Mouse (Mus musculus) cerebellum, postnatal 36 days (tissue): ENCODE results near the gene Cyp4f40.
"Not testable (repeated sequence)": the region's sequence is repeated elsewhere in the genome, so short reads cannot be mapped to it uniquely, and the experiment has no call there.

Experiments
- DNase-seq, 2 experiments: peaks; one replicate each; pipeline ENCODE4 v3.0.0; 2021 to 2022; ENCODE audit warnings: mixed read lengths in 2 of 2

Cyp4f40 gene

DNA sequence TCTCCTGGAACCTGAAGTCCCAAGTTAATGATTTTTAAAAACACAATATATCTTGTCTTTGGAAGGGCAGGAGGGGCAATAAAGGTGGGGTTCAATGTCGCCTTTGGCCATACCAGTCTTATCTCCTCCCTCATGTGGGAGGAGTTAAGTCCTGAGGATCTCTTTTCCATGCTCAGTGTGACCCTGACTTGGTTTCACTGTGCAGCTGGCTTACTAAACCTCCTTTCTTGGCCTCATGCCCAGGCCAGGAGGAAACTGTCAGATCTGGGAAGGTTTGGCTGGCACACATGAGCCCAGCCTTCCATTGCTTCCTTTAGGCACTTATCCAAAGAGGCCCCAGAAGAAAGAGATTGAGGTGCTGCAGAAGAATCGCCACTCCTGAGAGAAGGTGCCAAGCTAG lies at the start of gene Cyp4f40:
Cyp4f40 (plus strand) TSS at position 189 of the 400 bp plus-strand sequence.
- peak; percentile 6 for DNase-seq

DNA sequence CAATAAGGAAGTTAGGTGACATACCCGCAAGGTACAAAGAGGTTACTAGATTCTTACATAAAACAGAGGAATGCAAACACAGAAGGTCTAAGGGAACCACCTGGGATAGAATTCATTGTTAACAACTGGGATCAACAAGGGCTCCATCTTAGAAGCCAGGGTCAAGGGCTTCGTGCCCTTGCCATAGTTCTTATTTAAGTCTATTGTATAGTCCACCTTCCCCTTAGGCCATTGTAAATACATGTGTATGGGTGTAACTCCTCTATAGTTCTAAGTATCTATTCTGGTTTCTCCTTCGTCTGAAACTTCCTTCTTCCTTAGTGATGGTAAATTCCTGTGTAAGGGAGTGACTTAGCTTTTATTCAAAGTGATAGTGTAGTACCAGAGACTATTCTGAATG lies 48.5 kb upstream of the Cyp4f40 start:
- DNase-seq, result not testable (repeated sequence)

DNA sequence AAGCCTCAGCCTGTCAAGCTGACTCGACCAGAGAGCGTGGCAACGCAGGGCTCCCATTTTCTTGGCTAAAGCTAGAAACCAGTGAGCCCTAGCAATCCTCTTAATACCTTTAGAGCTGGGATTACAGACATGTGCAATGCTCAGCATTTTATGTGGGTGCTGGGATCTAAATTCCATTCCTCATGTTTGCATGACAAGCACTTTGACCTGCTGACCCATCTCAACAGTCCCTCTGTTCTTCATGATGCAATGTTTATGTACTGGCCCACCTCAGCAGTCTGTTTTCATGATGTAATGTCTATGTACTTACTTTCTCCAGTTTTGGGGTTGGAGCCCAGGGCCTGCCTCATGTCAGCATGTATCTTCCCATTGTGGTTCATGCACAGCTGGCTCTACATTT lies 47.8 kb upstream of the Cyp4f40 start:
- no peak for DNase-seq

DNA sequence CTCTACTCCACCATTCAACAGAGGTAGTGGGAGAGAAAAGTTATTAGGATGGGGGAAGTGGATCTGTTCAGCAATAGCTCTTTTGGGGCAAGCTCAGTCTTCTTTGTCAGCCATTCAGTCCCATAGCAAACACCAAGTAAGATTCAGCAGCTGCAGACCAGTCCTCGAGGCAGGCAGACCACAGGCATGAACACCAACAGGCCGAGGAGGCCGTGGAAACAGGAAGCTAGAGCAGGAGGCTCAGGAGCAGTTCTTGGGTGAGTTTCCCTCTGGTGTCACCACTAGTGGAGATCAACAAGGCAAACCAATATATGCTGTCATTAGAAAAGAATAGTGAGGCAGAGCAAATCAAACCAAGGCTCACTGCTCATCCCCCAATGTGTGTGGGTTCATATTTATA lies 46.3 kb upstream of the Cyp4f40 start:
- DNase-seq, result no peak

DNA sequence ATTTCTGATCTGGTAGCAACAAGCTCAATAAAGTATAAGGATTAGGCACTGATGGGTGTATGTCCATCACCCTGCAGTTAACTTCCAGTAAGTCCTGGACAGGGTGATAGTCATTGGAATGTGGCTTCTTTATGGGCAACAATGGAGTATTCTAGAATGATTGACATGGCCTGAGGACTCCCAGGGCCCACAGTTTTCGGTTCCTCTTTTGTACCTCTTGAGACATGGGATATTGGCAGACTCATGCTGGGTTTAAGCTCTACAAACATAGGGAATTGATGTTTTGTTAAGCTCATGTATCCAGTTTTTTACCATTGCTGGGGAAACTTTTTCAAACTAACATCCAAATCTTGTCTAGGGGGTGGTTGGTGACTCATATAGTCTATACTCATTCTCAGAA lies 41.4 kb upstream of the Cyp4f40 start:
- no peak for DNase-seq

DNA sequence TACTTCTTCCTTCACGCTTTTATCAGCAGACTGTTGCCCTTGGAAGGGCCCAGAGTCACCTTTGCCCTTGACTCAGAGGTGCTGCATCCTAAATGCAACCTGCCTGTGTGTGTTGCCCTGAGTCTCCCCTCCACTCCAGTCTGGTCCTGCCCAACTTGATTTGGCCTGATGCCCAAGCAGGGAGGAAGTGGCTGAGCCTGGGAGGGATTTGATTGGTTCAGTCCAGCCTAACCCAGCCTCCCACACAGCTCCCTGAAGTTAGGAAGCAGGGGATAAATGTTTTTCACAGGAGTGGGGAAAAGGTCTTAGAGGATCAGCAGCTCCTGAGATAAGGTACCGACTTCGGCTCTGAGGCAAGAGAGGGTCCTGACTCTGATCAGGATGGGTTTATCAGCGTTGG lies 37.7 kb upstream of the Cyp4f40 start, which contains the start of gene Cyp4f37:
Cyp4f37 (plus strand) TSS at position 292 of the 400 bp plus-strand sequence.
- DNase-seq, result not testable (repeated sequence)

DNA sequence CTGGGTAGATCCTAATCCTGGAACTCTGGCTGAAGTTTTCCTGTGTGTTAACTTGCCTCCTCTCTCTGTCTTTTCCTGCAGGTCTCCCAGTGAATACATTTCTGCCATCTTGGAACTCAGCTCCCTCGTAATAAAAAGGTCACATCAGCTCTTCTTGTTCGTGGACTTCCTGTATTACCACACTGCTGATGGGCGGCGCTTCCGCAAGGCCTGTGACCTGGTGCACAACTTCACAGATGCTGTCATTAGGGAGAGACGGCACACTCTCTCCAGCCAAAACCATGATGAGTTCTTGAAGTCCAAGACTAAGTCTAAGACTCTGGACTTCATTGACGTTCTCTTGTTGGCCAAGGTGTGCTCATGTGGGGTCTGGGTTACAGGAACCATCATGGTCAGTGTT lies 29.0 kb upstream of the Cyp4f40 start:
- DNase-seq, result not testable (repeated sequence)

DNA sequence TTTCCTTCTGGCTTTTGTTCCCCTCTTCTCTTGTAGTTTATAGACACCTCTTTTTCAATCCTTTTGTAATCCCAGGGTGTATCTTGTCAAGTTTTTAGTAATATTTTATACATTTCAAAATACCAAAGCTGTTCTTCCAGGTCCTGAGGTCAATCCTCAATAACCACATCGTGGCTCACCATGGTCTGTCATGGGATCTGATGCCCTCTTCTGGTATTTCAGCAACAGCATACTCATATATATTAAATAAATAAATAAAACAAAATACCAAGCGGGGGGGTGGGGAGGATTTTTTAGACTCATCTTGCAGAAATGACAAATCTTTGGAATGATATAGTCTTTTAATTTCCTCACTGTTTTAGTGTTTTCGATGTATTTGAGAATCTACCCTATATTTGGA lies 26.8 kb upstream of the Cyp4f40 start:
- no peak for DNase-seq

DNA sequence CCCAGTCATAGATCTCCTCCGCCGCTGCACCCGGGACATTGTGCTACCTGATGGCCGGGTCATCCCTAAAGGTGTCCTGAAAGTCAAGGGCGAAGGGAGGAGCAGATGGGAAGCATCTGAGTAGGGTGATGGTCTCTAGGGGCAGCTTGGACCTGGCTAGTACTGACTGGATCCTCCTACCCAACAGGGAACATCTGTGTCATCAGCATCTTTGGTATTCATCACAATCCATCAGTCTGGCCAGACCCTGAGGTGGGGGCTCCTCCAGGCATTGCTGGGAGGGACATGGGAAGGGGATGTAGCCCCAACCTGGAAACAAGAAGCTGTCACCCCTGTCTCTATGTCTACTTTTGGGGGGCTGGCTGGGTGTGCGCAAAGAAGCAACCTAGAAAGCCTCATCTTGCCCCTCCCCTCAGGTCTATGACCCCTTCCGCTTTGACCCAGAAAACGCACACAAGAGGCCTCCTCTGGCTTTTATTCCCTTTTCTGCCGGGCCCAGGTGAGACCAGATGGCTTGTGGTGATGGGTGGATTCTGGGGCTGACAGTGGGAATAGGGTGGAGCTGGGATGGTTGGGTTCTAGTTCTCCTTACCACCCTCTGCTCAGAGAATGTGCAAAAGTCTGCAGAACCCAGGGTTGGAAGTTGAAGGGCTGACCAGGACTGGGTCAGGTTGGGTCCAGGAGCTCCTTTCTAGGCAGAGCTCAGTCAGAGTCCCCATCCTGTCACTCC lies 24.3 kb upstream of the Cyp4f40 start:
- DNase-seq, result not testable (repeated sequence)

DNA sequence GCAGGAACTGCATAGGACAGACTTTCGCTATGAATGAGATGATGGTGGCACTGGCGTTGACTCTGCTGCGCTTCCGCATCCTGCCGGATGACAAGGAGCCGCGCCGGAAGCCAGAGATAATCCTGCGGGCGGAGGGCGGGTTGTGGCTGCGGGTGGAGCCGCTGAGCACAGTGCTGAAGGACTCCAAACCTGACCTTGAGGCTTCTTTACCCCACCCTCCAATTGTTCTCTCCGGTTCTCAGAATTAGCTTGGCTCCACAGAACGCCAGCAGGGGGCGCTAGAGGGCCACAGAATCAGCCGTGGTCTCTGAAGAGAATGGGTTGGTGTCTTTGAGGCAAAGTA lies 23.8 kb upstream of the Cyp4f40 start:
- DNase-seq, result peak; percentile 86 to 88

DNA sequence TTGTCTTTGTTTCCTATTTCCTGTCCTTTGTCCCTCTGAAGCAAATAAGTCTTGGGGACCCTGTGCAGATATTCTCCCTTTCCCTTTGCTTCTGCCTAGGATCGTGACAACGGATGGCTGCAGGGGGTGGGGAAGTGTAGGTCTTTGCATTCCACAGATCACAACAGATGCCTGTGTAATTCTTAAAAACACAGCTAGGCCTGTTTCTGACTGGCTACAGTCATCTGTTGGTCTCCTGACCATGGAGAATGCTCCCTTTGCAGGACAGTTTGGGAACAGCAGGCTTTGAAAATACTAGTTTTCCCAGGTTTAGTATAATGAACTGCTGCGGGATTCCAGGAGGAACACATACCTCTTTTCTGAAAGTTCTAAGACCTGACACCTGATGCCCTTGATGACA lies 22.4 kb upstream of the Cyp4f40 start:
- no peak for DNase-seq

DNA sequence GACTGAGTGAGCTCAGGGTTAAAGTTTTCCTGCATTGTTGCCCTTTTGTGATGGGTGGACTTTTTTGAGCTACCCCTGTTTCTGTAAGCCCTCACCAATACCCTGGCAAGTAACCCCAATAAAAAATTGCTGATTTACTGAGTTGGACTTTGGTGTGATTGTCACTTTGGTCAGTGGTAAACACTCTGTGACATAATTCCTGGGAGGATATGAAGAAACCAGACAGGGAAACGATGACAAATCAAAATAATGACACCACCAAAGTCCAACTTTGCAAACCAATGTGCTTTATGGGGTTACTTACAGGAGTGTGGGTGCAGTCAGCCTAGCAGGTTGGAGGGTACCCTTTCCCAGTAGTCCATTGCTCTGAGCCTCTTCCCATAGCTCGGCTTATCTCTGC lies 21.5 kb upstream of the Cyp4f40 start:
- no peak for DNase-seq

DNA sequence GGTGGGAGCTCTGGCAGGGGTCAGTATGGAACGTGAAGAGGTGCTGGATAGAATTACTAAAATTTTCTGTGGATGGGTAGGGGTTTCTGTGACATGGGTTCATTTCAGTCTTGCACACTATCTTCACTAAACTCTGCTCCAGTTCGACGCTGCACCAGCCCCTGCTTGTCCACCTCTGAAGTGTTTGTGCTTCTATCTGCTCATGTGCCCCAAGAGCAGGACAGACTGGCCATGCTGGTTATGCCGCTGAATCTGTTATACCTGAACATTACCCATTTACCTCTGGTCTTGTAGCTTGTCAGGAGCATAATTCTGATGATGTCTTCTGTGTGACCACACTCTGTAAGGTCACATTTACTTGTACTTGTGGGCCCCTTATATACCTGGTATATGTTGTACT lies 12.1 kb upstream of the Cyp4f40 start:
- DNase-seq, result no peak

DNA sequence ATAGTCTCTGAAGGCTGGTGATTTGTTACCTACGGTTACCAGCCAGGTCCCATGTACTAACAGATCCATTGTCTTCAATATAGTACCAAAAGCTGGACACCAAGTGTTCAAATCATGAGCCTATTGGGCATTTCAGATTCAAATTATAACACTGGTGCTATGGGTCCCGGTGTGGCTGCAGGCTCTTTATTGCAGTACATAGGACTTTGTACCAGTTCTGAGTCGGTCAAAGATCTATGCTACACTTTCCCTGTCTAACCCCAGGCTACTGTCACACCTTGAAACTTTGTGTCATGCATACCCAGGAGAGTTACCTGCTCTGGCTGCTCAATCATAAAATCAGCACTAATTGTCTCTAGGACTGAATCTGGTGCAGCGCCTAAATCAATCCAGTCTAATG lies 4.8 kb upstream of the Cyp4f40 start:
- no peak for DNase-seq

DNA sequence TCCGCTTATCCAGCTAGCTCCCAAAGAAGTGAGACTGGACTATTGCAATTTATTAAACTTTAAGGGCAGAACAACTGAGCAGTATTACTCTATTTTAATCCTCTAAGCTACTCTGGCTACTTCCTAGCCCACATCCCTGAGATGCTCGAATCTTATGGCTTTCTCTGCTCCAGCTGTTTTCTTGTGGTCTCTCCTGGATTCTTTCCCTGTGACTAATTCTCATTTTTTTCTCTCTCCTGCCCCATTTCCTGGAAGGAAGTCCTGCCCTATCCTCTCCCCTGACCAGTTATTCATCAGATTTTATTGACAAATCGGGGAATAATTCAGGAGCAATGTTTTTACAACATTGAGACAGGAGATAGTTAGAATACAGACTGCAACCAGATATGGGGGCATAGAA lies 1.7 kb upstream of the Cyp4f40 start:
- DNase-seq, result no peak

DNA sequence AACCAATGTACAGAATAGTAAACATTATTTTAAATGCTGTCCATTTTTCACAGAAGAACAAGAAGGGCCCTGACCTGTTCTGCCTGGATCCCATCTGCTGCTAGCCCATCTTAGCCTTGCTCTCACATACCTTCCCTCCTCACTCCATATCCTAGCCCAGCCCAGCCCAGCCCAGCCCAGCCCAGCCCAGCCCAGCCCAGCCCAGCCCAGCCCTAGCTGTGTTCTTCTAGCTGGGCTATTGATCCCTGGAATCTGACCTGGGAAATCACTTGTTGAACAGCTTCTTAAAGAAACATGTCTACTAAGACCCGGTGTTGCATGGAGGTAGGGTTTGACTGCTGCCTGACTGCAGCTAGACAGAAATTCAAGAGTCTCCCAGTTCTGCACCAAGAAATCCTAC lies 454 bp upstream of the Cyp4f40 start:
- DNase-seq, result no peak

DNA sequence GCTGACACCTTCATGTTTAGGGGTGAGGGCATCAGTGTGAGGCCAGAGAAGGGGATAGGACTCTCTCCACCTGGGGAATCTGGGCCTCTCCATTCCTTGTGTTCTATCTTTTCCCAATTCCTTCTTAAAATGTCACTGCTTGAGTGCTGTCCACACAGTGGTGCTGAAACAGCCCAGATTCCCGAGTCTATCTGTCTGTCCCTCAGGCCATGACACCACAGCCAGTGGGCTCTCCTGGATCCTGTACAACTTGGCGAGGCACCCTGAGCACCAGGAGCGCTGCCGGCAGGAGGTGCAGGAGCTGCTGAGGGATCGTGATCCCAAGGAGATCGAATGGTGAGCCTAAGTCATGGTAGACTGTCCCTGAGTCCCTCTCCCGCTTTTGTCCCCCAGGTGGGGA lies 15.3 kb downstream of the Cyp4f40 start:
- DNase-seq, result no peak

DNA sequence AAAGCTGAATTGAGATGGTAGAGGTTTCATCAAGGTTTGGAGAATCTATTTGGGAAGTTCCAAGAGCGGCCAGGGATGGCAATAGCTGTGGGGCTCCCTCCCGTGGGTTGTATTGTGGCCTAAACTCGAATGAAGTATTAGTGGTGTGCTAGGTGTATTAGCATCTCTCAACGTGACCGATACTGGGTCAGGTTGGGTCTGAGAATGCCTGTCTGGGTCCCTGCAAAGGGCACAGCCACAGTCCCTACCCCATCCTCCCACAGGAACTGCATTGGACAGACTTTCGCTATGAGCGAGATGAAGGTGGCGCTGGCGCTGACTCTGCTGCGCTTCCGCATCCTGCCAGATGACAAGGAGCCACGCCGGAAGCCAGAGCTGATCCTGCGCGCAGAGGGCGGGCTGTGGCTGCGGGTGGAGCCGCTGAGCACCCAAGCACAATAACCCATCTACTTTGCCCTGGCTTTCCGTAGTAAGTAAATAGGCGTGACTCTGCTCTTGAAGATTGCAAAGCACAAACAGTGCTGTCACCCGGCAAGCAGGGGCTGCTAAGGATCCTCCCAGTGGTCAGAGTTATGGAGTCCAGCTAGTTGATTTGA lies 17.4 kb downstream of the Cyp4f40 start:
- no peak for DNase-seq

DNA sequence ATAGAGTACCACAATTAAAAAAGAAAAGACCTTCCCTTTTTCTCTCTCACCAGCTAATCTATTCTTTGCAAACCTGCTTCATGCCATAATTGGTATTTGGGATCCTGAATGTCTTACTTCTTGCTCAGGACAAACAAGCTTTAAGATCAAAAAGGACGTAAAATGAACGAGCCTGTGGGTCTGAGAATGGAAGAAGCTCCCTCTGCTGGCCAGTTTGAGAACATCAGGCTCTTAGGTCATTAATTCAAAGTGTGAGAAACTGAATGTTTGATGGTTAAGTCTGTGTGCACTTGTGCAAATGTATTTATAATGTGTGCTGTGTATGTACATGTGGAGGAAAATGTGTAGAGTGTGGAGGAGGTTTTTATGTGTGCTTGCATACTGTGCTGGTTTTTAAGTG lies 21.7 kb downstream of the Cyp4f40 start:
- peak; percentile 29 to 58 for DNase-seq

DNA sequence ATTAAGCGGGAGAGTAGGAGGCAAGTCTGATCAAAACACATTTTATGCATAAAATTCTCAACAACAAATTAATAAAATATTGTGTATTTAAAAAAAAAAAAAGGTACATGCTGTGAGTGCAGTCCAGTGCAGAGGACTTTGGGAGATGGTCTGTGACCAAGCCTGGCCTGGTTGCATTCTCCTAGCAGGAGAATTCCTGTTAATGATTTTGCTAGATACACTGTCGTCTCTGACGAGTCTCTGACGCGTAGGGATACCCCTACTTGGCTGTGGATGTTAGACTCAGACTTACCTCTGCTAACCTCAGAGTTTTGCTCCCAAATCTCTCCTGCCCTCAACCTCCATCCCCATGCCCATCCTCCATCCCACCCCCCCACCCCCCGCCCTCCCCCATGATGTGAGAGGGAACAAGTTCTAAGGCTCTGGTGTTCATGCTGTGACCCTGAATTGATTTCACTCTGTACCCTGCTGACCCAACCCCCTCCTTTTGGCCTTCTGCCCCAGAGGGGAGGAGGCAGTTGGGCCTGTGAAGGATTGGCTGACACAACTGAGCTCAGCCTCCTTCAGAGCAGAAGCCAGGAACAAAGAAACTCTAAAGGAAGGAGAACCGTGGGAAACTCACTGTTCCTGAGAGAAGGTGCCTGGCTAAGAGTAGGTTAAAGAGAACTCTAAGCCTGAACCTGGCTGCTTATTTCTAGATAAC lies 26.5 kb downstream of the Cyp4f40 start, which contains the start of gene Cyp4f15:
Cyp4f15 (plus strand) TSS at position 580 of the 703 bp plus-strand sequence.
- DNase-seq, result no peak

DNA sequence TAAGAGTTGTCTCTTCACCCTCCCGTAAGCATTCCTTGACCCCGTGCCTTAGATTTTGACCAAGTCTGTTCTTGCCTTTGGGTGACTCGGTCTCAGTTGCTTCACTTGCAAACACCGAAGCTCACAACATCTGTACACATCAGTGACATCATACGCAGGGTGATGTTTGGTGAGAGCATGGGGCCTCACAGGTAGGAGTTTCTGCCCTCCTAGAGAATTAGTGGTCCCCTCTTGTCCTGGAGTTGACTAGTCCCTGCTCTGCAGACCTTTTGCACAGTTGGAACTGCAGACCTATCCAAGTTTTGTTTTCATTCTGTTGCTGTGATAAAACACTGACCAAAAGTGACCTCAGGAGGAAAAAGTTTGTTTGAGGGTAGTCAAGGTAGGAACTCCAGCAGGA lies 28.0 kb downstream of the Cyp4f40 start:
- DNase-seq, result no peak

DNA sequence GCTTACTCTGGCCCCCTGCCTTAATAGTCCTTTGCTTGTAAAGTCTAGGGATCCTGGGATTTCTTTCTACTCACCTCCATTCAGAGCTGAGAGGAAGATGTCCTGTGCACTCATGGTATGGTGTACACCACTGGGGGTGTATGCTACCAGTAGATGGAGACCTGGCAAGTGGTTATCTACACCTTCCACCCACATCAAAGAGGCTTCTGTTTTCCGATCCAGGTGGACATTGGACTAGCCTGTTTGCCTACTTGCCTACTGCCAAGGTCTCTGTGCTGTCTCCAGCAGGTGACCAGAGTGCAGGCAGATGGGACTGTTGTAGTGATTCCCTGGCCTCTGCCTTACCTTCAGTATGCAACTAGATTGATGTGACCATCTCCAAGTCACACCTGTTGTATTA lies 32.3 kb downstream of the Cyp4f40 start:
- DNase-seq, result no peak

DNA sequence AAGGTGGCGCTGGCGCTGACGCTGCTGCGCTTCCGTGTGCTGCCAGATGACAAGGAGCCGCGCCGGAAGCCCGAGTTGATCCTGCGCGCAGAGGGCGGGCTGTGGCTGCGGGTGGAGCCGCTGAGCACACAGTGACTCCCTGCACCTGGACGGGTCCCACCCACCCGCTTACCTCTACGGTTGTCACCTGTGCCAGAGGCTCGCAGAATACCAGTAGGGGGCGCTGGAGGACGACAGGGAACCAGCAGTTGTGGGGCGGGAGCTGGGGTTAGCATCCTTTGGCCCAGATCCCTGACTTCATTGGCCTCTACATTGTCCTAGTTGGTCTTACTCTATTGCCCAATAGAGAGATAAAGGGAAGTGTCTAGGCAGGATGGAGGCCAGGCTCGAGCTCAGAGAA lies 44.1 kb downstream of the Cyp4f40 start:
- peak in 1 of 2 experiments; percentile 10 for DNase-seq

DNA sequence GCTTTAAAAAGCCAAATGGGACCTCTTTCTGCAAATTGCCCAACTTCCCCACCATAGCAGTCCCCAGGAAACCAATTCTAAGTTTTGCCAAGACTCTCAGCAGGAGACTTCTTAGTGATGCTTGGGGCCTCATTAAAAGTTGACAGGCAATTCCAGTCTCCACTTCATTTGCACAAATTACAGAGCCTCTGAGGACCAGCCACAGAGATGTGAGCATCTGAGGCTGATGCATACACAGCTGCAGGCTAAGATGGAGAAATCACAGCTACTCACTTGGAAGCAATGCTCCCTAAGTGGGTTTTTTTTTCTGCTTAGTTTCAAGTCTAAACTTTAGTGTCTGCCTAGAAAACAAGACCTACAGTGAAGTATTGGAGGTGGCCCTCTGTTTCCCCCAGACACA lies 51.8 kb downstream of the Cyp4f40 start:
- not testable (repeated sequence) for DNase-seq
